21 mouse cellular contexts compared by ENCODE assay signal in the genomic region with DNA sequence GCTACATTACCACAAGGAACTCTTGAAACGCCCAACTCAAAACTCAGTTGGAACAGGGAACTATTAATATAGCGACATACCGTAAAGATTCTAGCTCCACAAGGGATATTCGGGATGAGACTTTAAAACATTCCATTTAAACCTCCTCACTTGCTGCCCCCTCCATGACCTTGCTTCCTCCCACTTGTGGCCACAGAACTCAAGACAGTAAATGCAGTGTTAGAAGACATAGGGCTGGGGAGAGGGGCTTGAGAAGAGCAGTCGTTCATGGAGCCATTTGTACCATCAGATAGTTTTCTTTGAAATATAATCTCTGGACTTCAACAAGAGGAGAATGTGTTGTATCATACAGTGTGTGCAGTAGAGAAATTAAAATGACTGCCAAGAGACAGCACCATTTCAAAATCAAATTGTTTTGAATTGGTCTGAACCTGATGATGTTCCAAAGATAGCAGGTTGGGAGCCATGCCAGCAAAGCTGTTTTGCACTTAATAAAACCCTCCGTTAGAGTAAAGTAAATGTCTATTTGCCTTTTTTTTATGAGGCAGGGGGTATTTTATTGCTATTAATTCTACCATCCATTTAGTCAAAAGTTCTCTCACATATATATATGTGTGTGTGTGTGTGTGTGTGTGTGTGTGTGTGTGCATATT.
DNase-seq lines count a peak whose midpoint lies in the region; ATAC-seq lines count a peak whose summit lies in the region.
"Had no signal": no experiment of that assay in that cellular context is flagged by ENCODE, and none has a peak within 500 bp of the region (broad histone marks: within the 10 kb centered on the region; RNA-seq: fewer than 3 reads in every experiment).

No protein-coding gene starts in this region.

- no peak overlapping the region for H3K4me2 ChIP-seq in embryonic facial prominence, embryonic 14.5 days (ENCODE audit: low read depth, low read length)
- no peak overlapping the region for H3K4me2 ChIP-seq in lung, embryonic 16.5 days (ENCODE audit: low read depth, low read length)
- H3K4me2 ChIP-seq in forebrain, embryonic 15.5 days (replicated peaks) = no peak overlapping the region
- H3K4me2 ChIP-seq: embryonic facial prominence, embryonic 12.5 days; hindbrain, embryonic 14.5 days; intestine, embryonic 15.5 days; liver, embryonic 13.5 days; neural tube, embryonic 13.5 days had no signal

- DNase-seq in embryonic facial prominence, embryonic 14.5 days (ENCODE audit: low spot score) = peak; percentile 59
- DNase-seq in embryonic facial prominence, embryonic 10.5 days (ENCODE audit: low spot score) = no peak
- DNase-seq in kidney, postnatal 10 days = peak; percentile 19
- no peak for DNase-seq in kidney, adult 11 months
- DNase-seq in lung, adult 18-20 months = no peak
- DNase-seq in skeletal muscle tissue, adult 2 months (ENCODE audit: low read depth, low spot score) = peak; percentile 18
- DNase-seq: adrenal gland, adult 2 months; cerebellum, adult 9-11 months; forebrain, postnatal 0 days; heart, adult 2 months; heart, postnatal 36 days; kidney, postnatal 36 days; liver, embryonic 13.5 days; midbrain, embryonic 14.5 days; thymus, postnatal 25 days had no signal

- WGBS in embryonic facial prominence, embryonic 14.5 days = 38% methylated on average over 6 of the region's 6 CpGs
- WGBS in embryonic facial prominence, embryonic 10.5 days = 58% methylated on average over 6 of the region's 6 CpGs
- WGBS in lung, embryonic 16.5 days = 36% methylated on average over 6 of the region's 6 CpGs
- WGBS in forebrain, embryonic 15.5 days = 80% methylated on average over 6 of the region's 6 CpGs

- no peak overlapping the region for H3K9ac ChIP-seq in embryonic facial prominence, embryonic 14.5 days (ENCODE audit: low read depth, low read length)
- no peak overlapping the region for H3K9ac ChIP-seq in lung, embryonic 16.5 days (ENCODE audit: low read length)
- no peak overlapping the region for H3K9ac ChIP-seq in forebrain, embryonic 15.5 days (replicated peaks)
- H3K9ac ChIP-seq: embryonic facial prominence, embryonic 12.5 days; forebrain, postnatal 0 days; hindbrain, embryonic 14.5 days; intestine, embryonic 15.5 days; liver, embryonic 13.5 days; neural tube, embryonic 13.5 days had no signal

- 0 out of 2 replicates have a peak, but pooled peaks have one; percentile 16 for ATAC-seq in embryonic facial prominence, embryonic 14.5 days (ENCODE audit: low read depth)
- peak; percentile 53 for ATAC-seq in lung, embryonic 16.5 days (ENCODE audit: low read depth)
- no peak for ATAC-seq in forebrain, embryonic 15.5 days (replicated peaks)
- ATAC-seq: forebrain, postnatal 0 days; intestine, embryonic 15.5 days had no signal

- no peak overlapping the region for H3K4me3 ChIP-seq in embryonic facial prominence, embryonic 14.5 days (ENCODE audit: low read depth, low read length)
- H3K4me3 ChIP-seq in embryonic facial prominence, embryonic 10.5 days = no peak overlapping the region
- no peak overlapping the region for H3K4me3 ChIP-seq in lung, embryonic 16.5 days (ENCODE audit: low read length)
- no peak overlapping the region for H3K4me3 ChIP-seq in forebrain, embryonic 15.5 days
- H3K4me3 ChIP-seq: embryonic facial prominence, embryonic 12.5 days; heart, adult 2 months; intestine, embryonic 15.5 days; liver, embryonic 13.5 days; neural tube, embryonic 13.5 days had no signal

- H3K27me3 ChIP-seq in embryonic facial prominence, embryonic 14.5 days (replicated peaks; ENCODE audit: control insufficient read depth, insufficient read depth, low read length) = no peaks in the 10 kb centered on the region
- no peaks in the 10 kb centered on the region; the same call in 1 of the 2 replicates for H3K27me3 ChIP-seq in embryonic facial prominence, embryonic 10.5 days (replicated peaks; ENCODE audit: low read depth, poor library complexity, severe bottlenecking)
- H3K27me3 ChIP-seq in lung, embryonic 16.5 days (ENCODE audit: control insufficient read depth, insufficient read depth, low read depth, low read length) = no peaks in the 10 kb centered on the region
- H3K27me3 ChIP-seq in forebrain, embryonic 15.5 days = no peaks in the 10 kb centered on the region
- H3K27me3 ChIP-seq: embryonic facial prominence, embryonic 12.5 days; intestine, embryonic 15.5 days; liver, embryonic 13.5 days; neural tube, embryonic 13.5 days had no signal

- peaks cover 34% of the 10 kb centered on the region for H3K4me1 ChIP-seq in embryonic facial prominence, embryonic 14.5 days (ENCODE audit: control insufficient read depth, insufficient read depth, low read length)
- H3K4me1 ChIP-seq in embryonic facial prominence, embryonic 10.5 days = peaks cover 42% of the 10 kb centered on the region
- H3K4me1 ChIP-seq in lung, embryonic 16.5 days (replicated peaks; ENCODE audit: control insufficient read depth, insufficient read depth, low read length) = peaks cover 21% of the 10 kb centered on the region
- peaks cover 6% of the 10 kb centered on the region; the same call in 1 of the 2 replicates for H3K4me1 ChIP-seq in forebrain, embryonic 15.5 days
- H3K4me1 ChIP-seq: liver, embryonic 13.5 days had no signal

- H3K9me3 ChIP-seq in embryonic facial prominence, embryonic 14.5 days (ENCODE audit: control insufficient read depth, low read length) = no peaks in the 10 kb centered on the region
- no peaks in the 10 kb centered on the region for H3K9me3 ChIP-seq in embryonic facial prominence, embryonic 10.5 days
- no peaks in the 10 kb centered on the region for H3K9me3 ChIP-seq in lung, embryonic 16.5 days (ENCODE audit: control insufficient read depth, low read length)
- H3K9me3 ChIP-seq in forebrain, embryonic 15.5 days = no peaks in the 10 kb centered on the region
- H3K9me3 ChIP-seq: embryonic facial prominence, embryonic 12.5 days; intestine, embryonic 15.5 days; liver, embryonic 13.5 days; neural tube, embryonic 13.5 days had no signal

- no peaks in the 10 kb centered on the region for H3K36me3 ChIP-seq in embryonic facial prominence, embryonic 14.5 days (ENCODE audit: control insufficient read depth, insufficient read depth, low read length)
- H3K36me3 ChIP-seq in embryonic facial prominence, embryonic 10.5 days (replicated peaks) = no peaks in the 10 kb centered on the region
- no peaks in the 10 kb centered on the region for H3K36me3 ChIP-seq in lung, embryonic 16.5 days (ENCODE audit: control insufficient read depth, insufficient read depth, low read length)
- H3K36me3 ChIP-seq in forebrain, embryonic 15.5 days = no peaks in the 10 kb centered on the region
- H3K36me3 ChIP-seq: embryonic facial prominence, embryonic 12.5 days; intestine, embryonic 15.5 days; liver, embryonic 13.5 days; neural tube, embryonic 13.5 days had no signal

- H3K27ac ChIP-seq in embryonic facial prominence, embryonic 14.5 days (replicated peaks; ENCODE audit: low read depth, low read length) = peak overlapping the region; percentile 6; the same call in 1 of the 2 replicates
- H3K27ac ChIP-seq in embryonic facial prominence, embryonic 10.5 days (replicated peaks) = no peak overlapping the region
- peak overlapping the region; percentile 63 for H3K27ac ChIP-seq in lung, embryonic 16.5 days (ENCODE audit: low read length)
- no peak overlapping the region for H3K27ac ChIP-seq in forebrain, embryonic 15.5 days (replicated peaks)
- H3K27ac ChIP-seq: embryonic facial prominence, embryonic 12.5 days; heart, adult 2 months; hindbrain, embryonic 14.5 days; intestine, embryonic 15.5 days; liver, embryonic 13.5 days; neural tube, embryonic 13.5 days had no signal

Comparison
In these comparisons a context has a peak if more than half of its experiments do, and no peak if none do; other contexts are left out.
1. DNase-seq: peak in embryonic facial prominence, embryonic 14.5 days (single experiment), kidney, postnatal 10 days (single experiment) and skeletal muscle tissue, adult 2 months (single experiment); none in embryonic facial prominence, embryonic 10.5 days (single experiment), kidney, adult 11 months (single experiment) and lung, adult 18-20 months (0 of 2).
2. H3K27ac ChIP-seq: peak in embryonic facial prominence, embryonic 14.5 days (single experiment) and lung, embryonic 16.5 days (single experiment); none in embryonic facial prominence, embryonic 10.5 days (single experiment) and forebrain, embryonic 15.5 days (single experiment).